Mouse (Mus musculus) liver, embryonic 13.5 days (tissue): ENCODE measurements around the gene Magohb. TPM values are rescaled to one million over a fixed set of nuclear protein-coding genes. Genes with fewer than 3 reads are reported as not detected.
"Not testable (repeated sequence)": the region's sequence is repeated elsewhere in the genome, so short reads cannot be mapped to it uniquely, and the experiment has no call there.

Experiments used
- ATAC-seq: fragments of 200-750 bp; cut with Nextera tagmentation; 2 replicates; pipeline ENCODE4 v1.8.0; 2017; ENCODE audit warnings: low read depth, mild to moderate bottlenecking, moderate number of reproducible peaks, moderate library complexity
- DNase-seq: peaks from one replicate; pipeline ENCODE4 v3.0.0; 2022
- H3K27ac ChIP-seq: fragments of 300-500 bp; sonication (generic); 2 replicates; pipeline ENCODE4 v1.5.1; 2015; ENCODE audit warnings: moderate library complexity, mild to moderate bottlenecking, inconsistent platforms
- H3K27me3 ChIP-seq: fragments of 300-500 bp; sonication (generic); 2 replicates; pipeline ENCODE4 v1.6.1; 2015; ENCODE audit warnings: mild to moderate bottlenecking, inconsistent platforms
- H3K36me3 ChIP-seq: fragments of 300-500 bp; sonication (generic); 2 replicates; pipeline ENCODE4 v1.6.1; 2015; ENCODE audit warnings: mild to moderate bottlenecking, inconsistent platforms
- H3K4me1 ChIP-seq: fragments of 300-500 bp; sonication (generic); replicated peaks from 2 replicates; pipeline ENCODE4 v1.6.1; 2015; ENCODE audit warnings: inconsistent platforms
- H3K4me2 ChIP-seq: fragments of 300-500 bp; sonication (generic); 2 replicates; pipeline ENCODE4 v1.6.1; 2015; ENCODE audit warnings: inconsistent platforms, mild to moderate bottlenecking, moderate library complexity
- H3K4me3 ChIP-seq: fragments of 300-500 bp; sonication (generic); replicated peaks from 2 replicates; pipeline ENCODE4 v1.5.1; 2015; ENCODE audit warnings: mild to moderate bottlenecking, inconsistent platforms
- H3K9ac ChIP-seq: fragments of 300-500 bp; sonication (generic); 2 replicates; pipeline ENCODE4 v1.6.1; 2015; ENCODE audit warnings: mild to moderate bottlenecking, inconsistent platforms
- H3K9me3 ChIP-seq: fragments of 300-500 bp; sonication (generic); replicated peaks from 2 replicates; pipeline ENCODE4 v1.6.1; 2016; ENCODE audit warnings: inconsistent platforms
- WGBS: fragments of 180-500 bp; shearing (Covaris S2); methylation state at CpG from one replicate; pipeline ENCODE4 v1.1.7; 2015; ENCODE audit not compliant: insufficient replicate concordance; 5-methylcytosine and 5-hydroxymethylcytosine counted together
- polyA plus RNA-seq: library from polyadenylated mRNA; unstranded; fragments of >200 nt; fragmentation: Nextera tagmentation; extraction: Ambion mirVana; gene quantifications from 2 replicates; pipeline ENCODE4 v1.2.1, GENCODE M21; 2015

Magohb gene
- polyA plus RNA-seq, 1 experiment from 2014 or later: 39.4 TPM

DNA sequence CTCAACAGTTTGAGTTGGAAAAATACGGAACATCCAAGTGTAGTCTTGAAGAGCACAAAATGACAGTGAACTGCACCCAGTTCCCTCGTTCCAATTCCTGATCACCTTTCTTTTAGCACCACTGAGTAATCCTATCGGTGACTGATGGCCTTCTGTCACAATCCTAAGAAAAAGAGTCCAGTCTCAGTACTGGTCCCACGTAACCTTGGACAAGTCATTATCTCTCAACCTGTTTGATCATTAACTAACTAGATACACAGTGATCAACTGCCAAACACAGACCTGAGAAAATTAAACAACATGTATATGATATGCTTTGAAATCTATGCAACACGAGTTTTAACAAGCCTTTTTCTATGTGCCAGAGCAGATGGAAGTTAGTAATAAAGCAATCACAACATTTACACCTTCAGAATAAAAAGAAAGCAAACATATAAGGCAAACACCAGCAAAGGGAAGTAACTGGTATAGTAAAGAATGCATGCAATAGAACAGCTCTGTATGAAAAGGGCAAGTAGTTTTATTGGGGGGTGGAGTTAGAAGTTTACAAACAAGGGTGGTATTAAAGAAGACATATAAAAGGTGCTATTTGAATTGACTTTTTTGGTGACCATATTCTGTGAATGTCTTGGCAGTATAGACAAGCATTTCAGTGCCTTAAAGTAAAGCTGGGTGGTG is 1.5 kb upstream of the Magohb start:
- DNase-seq: no peak
- ATAC-seq: no peak

DNA sequence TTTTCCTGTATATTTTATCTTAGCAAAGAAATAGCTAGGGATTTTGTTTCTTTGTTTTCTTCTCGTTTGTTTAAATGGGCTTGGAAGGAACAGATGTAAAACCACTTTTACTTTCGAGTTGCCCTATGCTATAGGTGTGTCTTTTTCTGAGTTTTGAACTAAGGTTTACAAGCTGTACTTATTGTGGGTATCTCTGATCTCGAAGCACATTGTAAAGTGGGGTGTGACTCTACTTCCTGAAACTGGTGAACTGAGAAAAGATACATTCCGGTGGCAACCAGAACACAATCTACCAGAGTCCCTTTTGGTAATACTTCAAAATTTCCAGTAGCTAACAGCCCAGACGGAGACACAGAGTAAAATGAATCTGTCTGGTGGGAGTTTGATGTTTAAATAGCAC is 872 bp upstream of the Magohb start:
- Histone ChIP-seq H3K36me3 (no peaks in the 10 kb centered on the region), H3K9ac (no peak overlapping the region), H3K4me1 (peaks cover 28% of the 10 kb centered on the region), H3K9me3 (no peaks in the 10 kb centered on the region), H3K27me3 (no peaks in the 10 kb centered on the region), H3K4me3 (no peak overlapping the region), H3K27ac (no peak overlapping the region; the same call in 1 of the 2 replicates), H3K4me2 (no peak overlapping the region)
- WGBS: 70% methylated on average over 5 of the region's 5 CpGs
- DNase-seq (no peak), ATAC-seq (no peak)

More for the DNA sequence above, 1.5 kb upstream of the Magohb start:
- 70% methylated on average over 5 of the region's 5 CpGs for WGBS
- H3K9me3 ChIP-seq: no peaks in the 10 kb centered on the region
- H3K4me2 ChIP-seq: no peak overlapping the region
- H3K4me1 ChIP-seq: peaks cover 27% of the 10 kb centered on the region
- no peaks in the 10 kb centered on the region for H3K27me3 ChIP-seq
- no peak overlapping the region for H3K4me3 ChIP-seq
- H3K9ac ChIP-seq: no peak overlapping the region
- H3K36me3 ChIP-seq: no peaks in the 10 kb centered on the region
- no peak overlapping the region for H3K27ac ChIP-seq

DNA sequence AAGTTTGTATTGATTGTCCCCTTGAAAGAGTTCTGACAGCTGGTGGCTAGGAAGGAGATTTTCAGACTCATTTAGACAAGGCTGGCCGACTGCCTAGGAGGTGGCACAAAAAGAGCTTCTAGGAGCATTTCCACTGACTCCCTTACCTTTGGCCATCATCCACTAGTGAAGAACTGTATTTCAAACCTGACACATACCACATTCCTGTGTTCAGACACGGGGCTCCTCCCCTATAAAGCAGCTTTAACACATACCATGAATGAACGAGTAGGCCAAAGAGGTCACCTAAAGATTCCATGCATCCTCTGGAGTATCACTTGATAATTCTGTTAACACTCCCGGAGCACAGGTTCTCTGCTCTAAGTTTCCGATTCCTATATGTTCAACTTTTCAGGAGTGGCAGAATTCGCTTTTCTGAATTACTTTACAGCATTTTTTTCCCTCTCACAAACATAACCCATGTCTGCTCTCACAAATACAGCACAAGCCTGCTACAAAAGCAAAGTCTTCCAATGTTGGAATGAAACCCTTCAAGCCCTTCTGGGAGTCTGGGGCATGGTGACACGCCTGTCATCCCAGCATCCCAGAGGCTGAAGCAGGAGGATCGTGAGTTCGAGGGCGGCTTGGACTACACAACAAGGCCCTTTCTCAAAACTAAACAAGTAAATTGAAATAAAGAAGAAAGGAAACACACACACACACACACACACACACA is 611 bp downstream of the Magohb start:
- peak overlapping the region; percentile 73 for H3K9ac ChIP-seq
- peaks cover 7% of the 10 kb centered on the region; the same call in 1 of the 2 replicates for H3K36me3 ChIP-seq
- H3K27me3 ChIP-seq: no peaks in the 10 kb centered on the region
- peaks cover 28% of the 10 kb centered on the region for H3K4me1 ChIP-seq
- no peak overlapping the region; the same call in 1 of the 2 replicates for H3K27ac ChIP-seq
- ATAC-seq (peak; percentile 49; the same call in 1 of the 2 replicates), DNase-seq (no peak)
- peak overlapping the region; percentile 78 for H3K4me3 ChIP-seq
- WGBS: 23% methylated on average over 10 of the region's 10 CpGs
- H3K4me2 ChIP-seq: peak overlapping the region; percentile 77
- H3K9me3 ChIP-seq: no peaks in the 10 kb centered on the region

DNA sequence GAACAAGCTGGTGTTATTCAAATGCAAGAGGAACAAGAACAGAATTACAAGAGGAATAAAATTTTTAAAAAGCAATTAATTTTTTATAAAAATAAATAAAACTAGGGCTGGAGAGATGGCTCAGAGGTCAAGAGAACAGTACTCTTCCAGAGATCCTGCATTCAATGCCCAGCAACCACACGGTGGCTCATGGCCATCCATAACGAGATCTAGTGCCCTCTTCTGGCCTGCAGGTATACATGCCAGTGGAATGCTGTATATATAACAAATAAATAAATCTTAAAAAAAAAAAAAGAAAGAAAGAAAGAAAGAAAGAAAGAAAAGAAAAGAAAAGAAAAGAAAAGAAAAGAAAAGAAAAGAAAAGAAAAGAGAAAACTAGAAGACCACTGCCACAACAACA is 2.6 kb downstream of the Magohb start:
- H3K27ac ChIP-seq: no peak overlapping the region
- ATAC-seq (no peak), DNase-seq (no peak)
- no peak overlapping the region for H3K4me2 ChIP-seq
- no peak overlapping the region for H3K9ac ChIP-seq
- H3K36me3 ChIP-seq: peaks cover 7% of the 10 kb centered on the region
- no peaks in the 10 kb centered on the region for H3K9me3 ChIP-seq
- no peaks in the 10 kb centered on the region for H3K27me3 ChIP-seq
- H3K4me1 ChIP-seq: peaks cover 28% of the 10 kb centered on the region
- WGBS: 5% methylated on average over 2 of the region's 2 CpGs
- H3K4me3 ChIP-seq: no peak overlapping the region

DNA sequence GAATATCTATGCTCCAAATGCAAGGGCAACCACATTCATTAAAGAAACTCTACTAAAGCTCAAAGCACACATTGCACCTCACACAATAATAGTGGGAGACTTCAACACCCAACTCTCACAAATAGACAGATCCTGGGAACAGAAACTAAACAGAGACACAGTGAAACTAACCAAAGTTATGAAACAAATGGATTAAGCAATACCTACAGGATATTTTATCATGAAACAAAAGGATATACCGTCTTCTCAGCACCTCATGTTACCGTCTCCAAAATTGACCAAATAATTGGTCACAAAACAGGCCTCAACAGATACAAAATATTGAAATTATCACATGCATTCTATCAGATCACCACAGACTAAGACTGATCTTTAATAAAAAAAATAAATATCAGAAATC is 14.9 kb downstream of the Magohb start:
- ATAC-seq, H3K4me3 ChIP-seq, H3K27me3 ChIP-seq, H3K9ac ChIP-seq, DNase-seq, H3K4me2 ChIP-seq, H3K27ac ChIP-seq, H3K9me3 ChIP-seq: not testable (repeated sequence)
- peaks cover 18% of the 10 kb centered on the region; the same call in 1 of the 2 replicates for H3K36me3 ChIP-seq
- 77% methylated on average over 2 of the region's 2 CpGs for WGBS
- H3K4me1 ChIP-seq: peaks cover 12% of the 10 kb centered on the region

DNA sequence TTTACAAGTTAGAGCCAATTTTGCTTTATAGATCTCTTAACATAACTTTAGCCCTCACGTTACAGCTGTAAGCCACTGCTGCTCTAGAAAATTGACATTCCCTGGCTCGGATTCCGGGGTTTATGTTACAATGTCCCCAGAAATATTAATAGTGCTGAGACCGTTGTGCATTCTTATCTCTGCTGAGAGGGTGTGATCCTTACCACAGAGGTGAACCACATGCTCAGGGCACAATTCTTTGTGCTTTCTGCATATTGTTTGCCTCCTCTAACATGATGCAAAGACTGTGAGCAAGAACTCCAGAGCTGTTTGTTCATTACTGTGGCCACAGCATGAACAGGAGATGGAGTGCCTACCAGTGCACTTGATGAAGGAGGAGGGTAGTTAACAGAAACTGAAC is 16.4 kb downstream of the Magohb start:
- H3K4me1 ChIP-seq: peaks cover 12% of the 10 kb centered on the region
- H3K4me2 ChIP-seq: no peak overlapping the region
- WGBS: 32% methylated on average over 4 of the region's 4 CpGs
- DNase-seq: no peak
- H3K27ac ChIP-seq: no peak overlapping the region
- H3K36me3 ChIP-seq: peaks cover 4% of the 10 kb centered on the region; the same call in 1 of the 2 replicates
- no peaks in the 10 kb centered on the region for H3K9me3 ChIP-seq
- no peak overlapping the region for H3K9ac ChIP-seq
- no peaks in the 10 kb centered on the region for H3K27me3 ChIP-seq
- ATAC-seq: peak; percentile 68; the same call in 1 of the 2 replicates
- no peak overlapping the region for H3K4me3 ChIP-seq

DNA sequence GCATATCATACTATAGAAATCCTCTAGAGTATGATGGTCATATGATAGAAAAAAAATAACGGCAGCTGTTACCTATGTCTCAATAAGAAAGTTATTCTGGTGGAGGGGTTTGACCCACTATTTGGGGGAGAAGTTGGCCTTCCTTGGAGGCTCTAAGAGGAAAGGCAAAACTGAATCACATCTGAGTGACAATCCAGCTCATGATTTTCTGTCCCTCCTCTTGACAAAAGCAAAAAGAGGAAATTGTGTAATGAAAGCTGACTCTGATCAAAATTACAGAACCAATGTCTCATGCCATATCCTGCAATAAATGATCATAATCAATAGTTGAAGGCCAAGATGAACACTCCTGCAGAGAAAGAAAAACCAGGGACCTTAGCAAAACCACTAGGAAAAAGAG is 20.7 kb downstream of the Magohb start:
- peaks cover 10% of the 10 kb centered on the region for H3K4me1 ChIP-seq
- no peaks in the 10 kb centered on the region for H3K27me3 ChIP-seq
- 80% methylated on average over 1 of the region's 1 CpGs for WGBS
- H3K9me3 ChIP-seq: no peaks in the 10 kb centered on the region
- peaks cover under 1% of the 10 kb centered on the region; the same call in 1 of the 2 replicates for H3K36me3 ChIP-seq
- H3K27ac ChIP-seq: no peak overlapping the region
- H3K4me3 ChIP-seq: no peak overlapping the region
- DNase-seq: no peak
- H3K4me2 ChIP-seq: no peak overlapping the region
- H3K9ac ChIP-seq: no peak overlapping the region
- ATAC-seq: no peak

DNA sequence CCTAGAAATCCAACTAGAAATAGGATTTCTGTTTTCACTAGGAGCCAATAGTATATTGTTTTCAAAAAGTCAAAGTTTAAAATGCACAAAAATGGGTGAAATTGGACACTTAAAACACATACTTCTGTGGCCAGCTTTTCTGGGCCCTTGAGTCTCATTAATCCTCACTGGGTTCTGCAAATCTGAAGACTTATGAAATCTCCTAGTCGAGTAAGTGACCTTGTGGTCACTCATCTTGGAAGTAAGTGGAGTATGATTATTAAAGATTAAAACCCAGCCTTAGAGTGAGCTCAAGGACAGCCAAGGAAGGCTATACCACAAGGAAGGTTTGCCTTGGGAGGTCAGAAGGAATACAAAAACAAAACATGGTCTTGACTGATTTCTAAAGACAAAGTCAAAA is 22.7 kb downstream of the Magohb start:
- Histone ChIP-seq H3K4me2 (no peak overlapping the region), H3K4me3 (no peak overlapping the region), H3K27ac (no peak overlapping the region), H3K9ac (no peak overlapping the region), H3K27me3 (no peaks in the 10 kb centered on the region), H3K9me3 (no peaks in the 10 kb centered on the region), H3K4me1 (no peaks in the 10 kb centered on the region), H3K36me3 (no peaks in the 10 kb centered on the region)
- DNase-seq (no peak), ATAC-seq (no peak)
- 31% methylated on average over 1 of the region's 1 CpGs for WGBS

DNA sequence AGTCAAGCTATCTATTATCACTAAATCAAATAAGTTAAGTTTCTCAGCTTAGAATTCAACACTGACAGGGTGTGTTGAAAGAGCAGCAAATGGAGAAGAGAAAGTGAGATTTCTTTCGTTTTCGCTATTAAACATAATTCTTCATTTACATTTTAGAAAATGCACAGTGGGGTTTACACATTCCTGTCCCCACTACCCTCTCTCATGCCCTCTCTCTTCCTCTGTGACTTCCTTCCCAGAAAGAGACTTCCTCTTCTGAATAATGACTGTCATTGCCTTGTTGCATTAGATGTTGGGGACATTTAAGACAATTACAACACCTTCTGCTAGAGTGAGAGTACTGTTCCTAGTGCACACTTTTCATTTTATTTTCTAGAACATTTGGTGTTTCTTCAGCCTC is 23.4 kb downstream of the Magohb start:
- Histone ChIP-seq H3K9me3 (no peaks in the 10 kb centered on the region), H3K4me1 (no peaks in the 10 kb centered on the region), H3K4me3 (no peak overlapping the region), H3K36me3 (no peaks in the 10 kb centered on the region), H3K9ac (no peak overlapping the region), H3K27me3 (no peaks in the 10 kb centered on the region), H3K4me2 (no peak overlapping the region), H3K27ac (no peak overlapping the region)
- DNase-seq (no peak), ATAC-seq (no peak)
- 56% methylated on average over 2 of the region's 2 CpGs for WGBS

DNA sequence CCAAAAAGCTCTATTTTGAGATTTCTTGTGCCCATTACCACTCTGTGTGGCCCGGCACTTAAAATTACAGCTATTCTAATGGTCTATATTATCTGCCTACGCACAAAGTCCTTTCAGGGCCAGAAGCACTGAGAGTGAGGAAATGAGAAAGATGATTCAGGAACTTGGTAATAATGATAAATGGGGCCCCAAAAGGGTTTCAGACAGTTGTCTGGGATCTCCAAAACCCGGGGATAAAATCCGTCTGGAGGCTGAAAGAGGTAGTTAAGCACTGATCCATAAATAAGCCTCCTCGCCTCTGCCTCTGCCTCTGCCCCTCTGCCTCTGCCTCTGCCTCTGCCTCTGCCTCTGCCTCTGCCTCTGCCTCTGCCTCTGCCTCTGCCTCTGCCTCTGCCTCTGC is 28.9 kb downstream of the Magohb start:
- Histone ChIP-seq H3K4me3 (no peak overlapping the region), H3K4me1 (no peaks in the 10 kb centered on the region), H3K9ac (no peak overlapping the region), H3K27ac (no peak overlapping the region), H3K9me3 (no peaks in the 10 kb centered on the region), H3K27me3 (no peaks in the 10 kb centered on the region), H3K4me2 (no peak overlapping the region), H3K36me3 (no peaks in the 10 kb centered on the region)
- DNase-seq: no peak
- 62% methylated on average over 5 of the region's 5 CpGs for WGBS
- no peak for ATAC-seq

DNA sequence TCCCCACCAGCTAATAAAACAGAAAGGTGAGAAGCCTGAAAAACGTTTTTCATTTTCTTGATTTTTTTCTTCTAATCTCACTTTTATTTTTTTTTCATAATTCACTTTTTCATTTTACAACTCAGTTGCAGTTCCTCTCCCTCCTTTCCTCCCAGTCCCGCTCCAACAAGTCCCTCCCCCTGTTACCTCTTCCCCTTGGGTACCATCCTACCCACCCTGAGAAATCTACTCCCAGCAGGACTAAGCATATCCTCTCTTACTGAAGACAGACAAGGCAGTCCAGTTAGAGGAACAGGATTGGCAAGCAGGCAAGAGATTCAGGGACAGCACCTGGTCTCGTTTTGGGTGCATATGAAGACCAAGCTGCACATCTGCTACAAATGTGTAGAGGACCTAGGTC is 30.3 kb downstream of the Magohb start:
- Histone ChIP-seq H3K4me3 (no peak overlapping the region), H3K4me1 (no peaks in the 10 kb centered on the region), H3K27ac (no peak overlapping the region), H3K9me3 (no peaks in the 10 kb centered on the region), H3K9ac (no peak overlapping the region), H3K36me3 (no peaks in the 10 kb centered on the region), H3K27me3 (no peaks in the 10 kb centered on the region), H3K4me2 (no peak overlapping the region)
- DNase-seq (no peak), ATAC-seq (no peak)
- WGBS: 43% methylated on average over 3 of the region's 3 CpGs

DNA sequence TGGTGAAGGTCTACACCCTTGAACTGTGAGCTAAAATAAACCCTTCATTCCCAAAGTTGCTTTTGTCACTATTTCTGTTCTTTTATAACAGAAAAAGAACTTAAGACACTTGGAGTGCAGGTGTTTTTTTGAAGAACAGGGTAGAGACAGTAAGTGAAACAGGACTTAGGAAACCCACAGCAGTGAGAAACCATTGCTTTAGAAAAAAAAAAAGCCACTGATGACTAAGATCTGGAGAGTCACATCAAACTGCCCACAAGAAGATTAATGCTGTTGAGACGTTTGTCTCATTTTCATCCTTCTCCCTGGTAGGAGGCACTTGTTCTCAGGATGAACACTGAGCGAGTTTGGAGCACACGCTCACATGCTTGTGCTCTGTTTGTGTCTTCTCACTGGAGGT is 31.0 kb downstream of the Magohb start:
- Histone ChIP-seq H3K4me1 (no peaks in the 10 kb centered on the region), H3K27ac (no peak overlapping the region), H3K4me2 (no peak overlapping the region), H3K9me3 (no peaks in the 10 kb centered on the region), H3K27me3 (no peaks in the 10 kb centered on the region), H3K36me3 (no peaks in the 10 kb centered on the region), H3K4me3 (no peak overlapping the region), H3K9ac (no peak overlapping the region)
- DNase-seq (no peak), ATAC-seq (no peak)
- 67% methylated on average over 3 of the region's 3 CpGs for WGBS
